Mouse (Mus musculus): ENCODE results near the gene Pde6c. TPM values are rescaled to one million over a fixed set of nuclear protein-coding genes. Genes with fewer than 3 reads are reported as not detected.

Gene Pde6c
- not detected in 2 replicates for polyA plus RNA-seq (2012; rRNA removed)

- no peak for DNase-seq
- Histone ChIP-seq H3K27ac (ENCODE audit: control insufficient read depth, insufficient read depth, low read length) (no peak within 1 kb of the TSS), H3K36me3 (ENCODE audit: control insufficient read depth, insufficient read depth, low read length) (no peaks in the 10 kb centered on the region), H3K4me1 (replicated peaks; ENCODE audit: control insufficient read depth, insufficient read depth, low read length) (no peaks in the 10 kb centered on the region), H3K27me3 (ENCODE audit: control insufficient read depth, insufficient read depth, low read length) (no peaks in the 10 kb centered on the region), H3K4me3 (ENCODE audit: control insufficient read depth, insufficient read depth, low read length) (no peak within 1 kb of the TSS)
- no peak for TF ChIP-seq CTCF (IDR thresholded peaks at IDR 0.05; ENCODE audit: borderline replicate concordance, control insufficient read depth, extremely low read depth, insufficient read depth, low read length, poor library complexity)
- no peak for TF ChIP-seq POLR2A (IDR thresholded peaks at IDR 0.05; ENCODE audit: control insufficient read depth, extremely low read depth, insufficient read depth, low read length, poor library complexity)
- 85% methylated on average over 6 of the region's 6 CpGs for WGBS
Observed at GRCm38 (mm10) chr19:38132481-38132880, at the start of gene Pde6c. Pde6c (plus strand) TSS chr19:38132781.

- Histone ChIP-seq H3K27ac (ENCODE audit: control insufficient read depth, insufficient read depth, low read length) (no peak overlapping the region), H3K4me1 (replicated peaks; ENCODE audit: control insufficient read depth, insufficient read depth, low read length) (no peaks in the 10 kb centered on the region), H3K27me3 (ENCODE audit: control insufficient read depth, insufficient read depth, low read length) (no peaks in the 10 kb centered on the region), H3K4me3 (ENCODE audit: control insufficient read depth, insufficient read depth, low read length) (no peak overlapping the region), H3K36me3 (ENCODE audit: control insufficient read depth, insufficient read depth, low read length) (no peaks in the 10 kb centered on the region)
- TF ChIP-seq POLR2A (IDR thresholded peaks at IDR 0.05; ENCODE audit: control insufficient read depth, extremely low read depth, insufficient read depth, low read length, poor library complexity) (no peak), CTCF (IDR thresholded peaks at IDR 0.05; ENCODE audit: borderline replicate concordance, control insufficient read depth, extremely low read depth, insufficient read depth, low read length, poor library complexity) (no peak)
- WGBS = 73% methylated on average over 5 of the region's 5 CpGs
- DNase-seq = no peak
Observed at GRCm38 (mm10) chr19:38082931-38083525, 49.6 kb upstream of the Pde6c start.

GRCm38 (mm10) chr19:38085841-38086240 lies 46.7 kb upstream of the Pde6c start:
- no peak for DNase-seq
- 86% methylated on average over 4 of the region's 4 CpGs for WGBS
- Histone ChIP-seq H3K4me3 (ENCODE audit: control insufficient read depth, insufficient read depth, low read length) (no peak overlapping the region), H3K36me3 (ENCODE audit: control insufficient read depth, insufficient read depth, low read length) (no peaks in the 10 kb centered on the region), H3K27me3 (ENCODE audit: control insufficient read depth, insufficient read depth, low read length) (no peaks in the 10 kb centered on the region), H3K27ac (ENCODE audit: control insufficient read depth, insufficient read depth, low read length) (no peak overlapping the region), H3K4me1 (replicated peaks; ENCODE audit: control insufficient read depth, insufficient read depth, low read length) (no peaks in the 10 kb centered on the region)
- TF ChIP-seq CTCF (IDR thresholded peaks at IDR 0.05; ENCODE audit: borderline replicate concordance, control insufficient read depth, extremely low read depth, insufficient read depth, low read length, poor library complexity) (no peak), POLR2A (IDR thresholded peaks at IDR 0.05; ENCODE audit: control insufficient read depth, extremely low read depth, insufficient read depth, low read length, poor library complexity) (no peak)

GRCm38 (mm10) chr19:38086948-38087551 lies 45.5 kb upstream of the Pde6c start:
- no peak for DNase-seq
- no peaks in the 10 kb centered on the region for H3K4me1 ChIP-seq (replicated peaks; ENCODE audit: control insufficient read depth, insufficient read depth, low read length)
- H3K27me3 ChIP-seq (ENCODE audit: control insufficient read depth, insufficient read depth, low read length) = no peaks in the 10 kb centered on the region
- TF ChIP-seq CTCF (IDR thresholded peaks at IDR 0.05; ENCODE audit: borderline replicate concordance, control insufficient read depth, extremely low read depth, insufficient read depth, low read length, poor library complexity) = no peak
- TF ChIP-seq POLR2A (IDR thresholded peaks at IDR 0.05; ENCODE audit: control insufficient read depth, extremely low read depth, insufficient read depth, low read length, poor library complexity) = no peak
- H3K27ac ChIP-seq (ENCODE audit: control insufficient read depth, insufficient read depth, low read length) = no peak overlapping the region
- 71% methylated on average over 11 of the region's 11 CpGs for WGBS
- H3K4me3 ChIP-seq (ENCODE audit: control insufficient read depth, insufficient read depth, low read length) = no peak overlapping the region
- no peaks in the 10 kb centered on the region for H3K36me3 ChIP-seq (ENCODE audit: control insufficient read depth, insufficient read depth, low read length)

GRCm38 (mm10) chr19:38089358-38089757 lies 43.2 kb upstream of the Pde6c start:
- Histone ChIP-seq H3K27me3 (ENCODE audit: control insufficient read depth, insufficient read depth, low read length) (no peaks in the 10 kb centered on the region), H3K36me3 (ENCODE audit: control insufficient read depth, insufficient read depth, low read length) (no peaks in the 10 kb centered on the region), H3K27ac (ENCODE audit: control insufficient read depth, insufficient read depth, low read length) (no peak overlapping the region), H3K4me1 (replicated peaks; ENCODE audit: control insufficient read depth, insufficient read depth, low read length) (no peaks in the 10 kb centered on the region), H3K4me3 (ENCODE audit: control insufficient read depth, insufficient read depth, low read length) (no peak overlapping the region)
- no peak for TF ChIP-seq POLR2A (IDR thresholded peaks at IDR 0.05; ENCODE audit: control insufficient read depth, extremely low read depth, insufficient read depth, low read length, poor library complexity)
- TF ChIP-seq CTCF (IDR thresholded peaks at IDR 0.05; ENCODE audit: borderline replicate concordance, control insufficient read depth, extremely low read depth, insufficient read depth, low read length, poor library complexity) = no peak
- 89% methylated on average over 8 of the region's 8 CpGs for WGBS
- DNase-seq = no peak

- TF ChIP-seq CTCF (IDR thresholded peaks at IDR 0.05; ENCODE audit: borderline replicate concordance, control insufficient read depth, extremely low read depth, insufficient read depth, low read length, poor library complexity) (no peak), POLR2A (IDR thresholded peaks at IDR 0.05; ENCODE audit: control insufficient read depth, extremely low read depth, insufficient read depth, low read length, poor library complexity) (no peak)
- Histone ChIP-seq H3K27me3 (ENCODE audit: control insufficient read depth, insufficient read depth, low read length) (no peaks in the 10 kb centered on the region), H3K36me3 (ENCODE audit: control insufficient read depth, insufficient read depth, low read length) (no peaks in the 10 kb centered on the region), H3K4me3 (ENCODE audit: control insufficient read depth, insufficient read depth, low read length) (no peak overlapping the region), H3K4me1 (replicated peaks; ENCODE audit: control insufficient read depth, insufficient read depth, low read length) (no peaks in the 10 kb centered on the region), H3K27ac (ENCODE audit: control insufficient read depth, insufficient read depth, low read length) (no peak overlapping the region)
- WGBS = 73% methylated on average over 4 of the region's 4 CpGs
- DNase-seq = no peak
Observed at GRCm38 (mm10) chr19:38091512-38091985, 41.0 kb upstream of the Pde6c start.
